Mouse (Mus musculus) lung, postnatal 0 days (tissue): ENCODE measurements at regions not wholly inside any gene's neighbourhood (a gene's known extent, or its start where the extent isn't known, plus 50 kb on each side); places are given as distances from the start of the nearest gene placed in this dataset.

Experiments used
- ATAC-seq: fragments of 200-750 bp; cut with Nextera tagmentation; 2 replicates; pipeline ENCODE4 v1.8.0; 2017; ENCODE audit warnings: moderate library complexity
- DNase-seq: peaks from one replicate; pipeline ENCODE4 v3.0.0-alpha.2; 2016; ENCODE audit warnings: low spot score
- H3K27ac ChIP-seq: fragments of 300-500 bp; sonication (generic); 2 replicates; pipeline ENCODE4 v1.5.1; 2014; ENCODE audit warnings: antibody characterized with exemption, mild to moderate bottlenecking, low read length, mixed read lengths
- H3K27me3 ChIP-seq: fragments of 300-500 bp; sonication (generic); replicated peaks from 2 replicates; pipeline ENCODE4 v1.6.1; 2014; ENCODE audit warnings: low read length, mixed read lengths; ENCODE audit not compliant: insufficient read depth
- H3K36me3 ChIP-seq: fragments of 300-500 bp; sonication (generic); 2 replicates; pipeline ENCODE4 v1.6.1; 2014; ENCODE audit warnings: low read length, mixed read lengths; ENCODE audit not compliant: insufficient read depth
- H3K4me1 ChIP-seq: fragments of 300-500 bp; sonication (generic); 2 replicates; pipeline ENCODE4 v1.6.1; 2014; ENCODE audit warnings: antibody characterized with exemption, low read depth, low read length, mixed read lengths; ENCODE audit not compliant: insufficient read depth
- H3K4me2 ChIP-seq: fragments of 300-500 bp; sonication (generic); replicated peaks from 2 replicates; pipeline ENCODE4 v1.6.1; 2014; ENCODE audit warnings: low read depth, mild to moderate bottlenecking, low read length, moderate library complexity, mixed read lengths
- H3K4me3 ChIP-seq: fragments of 300-500 bp; sonication (generic); 2 replicates; pipeline ENCODE4 v1.5.1; 2014; ENCODE audit warnings: low read depth, low read length
- H3K9ac ChIP-seq: fragments of 300-500 bp; sonication (generic); replicated peaks from 2 replicates; pipeline ENCODE4 v1.6.1; 2014; ENCODE audit warnings: low read depth, mild to moderate bottlenecking
- H3K9me3 ChIP-seq: fragments of 300-500 bp; sonication (generic); 2 replicates; pipeline ENCODE4 v1.6.1; 2016; ENCODE audit warnings: low read length, mixed read lengths
- CTCF ChIP-seq: IDR thresholded peaks from 2 replicates; pipeline ENCODE4 v1.5.1; 2016; ENCODE audit warnings: antibody characterized with exemption, mild to moderate bottlenecking
- EP300 ChIP-seq: IDR thresholded peaks from 2 replicates; pipeline ENCODE4 v1.6.1; 2016; ENCODE audit warnings: antibody characterized with exemption, mild to moderate bottlenecking, control low read depth
- WGBS: fragments of 180-500 bp; shearing (Covaris S2); extraction: QIAGEN DNeasy Blood & Tissue Kit; methylation state at CpG from one replicate; pipeline ENCODE4 v1.1.7; 2014; 5-methylcytosine and 5-hydroxymethylcytosine counted together

GRCm38 (mm10) chr16:46982910-46983600, 484.7 kb upstream of the Nectin3 start:
- no peak for DNase-seq
- Histone ChIP-seq H3K4me2 (no peak overlapping the region), H3K36me3 (no peaks in the 10 kb centered on the region), H3K4me3 (no peak overlapping the region), H3K9ac (no peak overlapping the region), H3K9me3 (no peaks in the 10 kb centered on the region), H3K27ac (no peak overlapping the region), H3K27me3 (no peaks in the 10 kb centered on the region), H3K4me1 (no peaks in the 10 kb centered on the region)
- 65% methylated on average over 6 of the region's 6 CpGs for WGBS
- no peak for ATAC-seq
- TF ChIP-seq EP300 (no peak), CTCF (no peak)

- ATAC-seq (no peak), DNase-seq (no peak)
- no peak overlapping the region for H3K9ac ChIP-seq
- H3K9me3 ChIP-seq: no peaks in the 10 kb centered on the region
- H3K4me2 ChIP-seq: no peak overlapping the region
- no peak overlapping the region for H3K4me3 ChIP-seq
- no peaks in the 10 kb centered on the region for H3K36me3 ChIP-seq
- H3K27ac ChIP-seq: no peak overlapping the region
- H3K27me3 ChIP-seq: no peaks in the 10 kb centered on the region
- no peak for TF ChIP-seq EP300
- TF ChIP-seq CTCF: no peak
- no peaks in the 10 kb centered on the region for H3K4me1 ChIP-seq
- WGBS: 74% methylated on average over 5 of the region's 5 CpGs
These were observed 484.1 kb upstream of the Nectin3 start for GRCm38 (mm10) chr16:46982272-46982909.

DNA sequence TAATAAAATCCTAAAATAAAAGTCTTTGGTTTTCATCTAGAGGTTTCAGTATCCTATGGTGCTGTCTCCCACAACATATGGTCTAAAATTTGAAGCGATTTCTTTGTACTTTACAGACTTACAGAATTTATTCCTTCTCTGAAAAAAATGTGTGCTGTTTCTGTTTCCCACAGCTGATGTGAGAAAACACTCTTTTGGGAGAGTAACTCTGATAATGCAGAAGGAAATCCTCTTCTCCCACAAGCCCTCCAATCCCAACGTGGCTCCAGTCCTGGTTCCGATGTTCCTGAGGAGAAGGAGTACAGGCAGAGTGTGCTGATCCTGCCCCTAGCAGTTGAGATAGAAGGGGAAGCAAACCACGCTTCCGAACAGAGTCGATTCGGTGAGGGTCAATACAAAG, 467.4 kb upstream of the Nectin3 start:
- DNase-seq: no peak
- H3K4me3 ChIP-seq: no peak overlapping the region
- TF ChIP-seq EP300 (no peak), CTCF (no peak)
- no peak overlapping the region for H3K4me2 ChIP-seq
- no peaks in the 10 kb centered on the region for H3K36me3 ChIP-seq
- H3K27ac ChIP-seq: no peak overlapping the region
- WGBS: 88% methylated on average over 7 of the region's 7 CpGs
- no peak for ATAC-seq
- no peaks in the 10 kb centered on the region for H3K4me1 ChIP-seq
- no peaks in the 10 kb centered on the region for H3K27me3 ChIP-seq
- H3K9ac ChIP-seq: no peak overlapping the region
- H3K9me3 ChIP-seq: no peaks in the 10 kb centered on the region

DNA sequence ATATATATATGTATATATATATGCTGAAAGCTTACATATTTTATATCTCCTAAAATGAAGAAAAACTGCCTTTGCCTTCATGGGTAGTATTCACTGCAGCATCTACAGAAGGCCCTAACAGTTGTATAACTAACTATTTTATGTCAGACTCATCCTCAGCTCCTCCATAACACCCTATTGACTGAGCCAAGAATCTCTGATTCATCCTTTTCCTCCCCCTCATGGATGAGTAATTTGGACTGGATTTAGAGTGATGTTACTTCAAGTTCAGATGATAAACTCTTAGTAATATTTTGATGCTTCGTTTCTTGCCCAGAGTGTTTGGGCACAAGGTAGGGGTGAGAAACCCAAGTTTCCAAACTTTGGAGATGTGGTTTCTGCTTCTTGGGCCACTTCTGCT, 458.7 kb upstream of the Nectin3 start:
- DNase-seq: no peak
- ATAC-seq: no peak
- 69% methylated on average over 1 of the region's 1 CpGs for WGBS
- no peaks in the 10 kb centered on the region for H3K9me3 ChIP-seq
- TF ChIP-seq EP300 (no peak), CTCF (no peak)
- no peak overlapping the region for H3K27ac ChIP-seq
- no peaks in the 10 kb centered on the region for H3K4me1 ChIP-seq
- no peak overlapping the region for H3K4me2 ChIP-seq
- H3K36me3 ChIP-seq: no peaks in the 10 kb centered on the region
- H3K4me3 ChIP-seq: no peak overlapping the region
- H3K9ac ChIP-seq: no peak overlapping the region
- H3K27me3 ChIP-seq: no peaks in the 10 kb centered on the region

DNA sequence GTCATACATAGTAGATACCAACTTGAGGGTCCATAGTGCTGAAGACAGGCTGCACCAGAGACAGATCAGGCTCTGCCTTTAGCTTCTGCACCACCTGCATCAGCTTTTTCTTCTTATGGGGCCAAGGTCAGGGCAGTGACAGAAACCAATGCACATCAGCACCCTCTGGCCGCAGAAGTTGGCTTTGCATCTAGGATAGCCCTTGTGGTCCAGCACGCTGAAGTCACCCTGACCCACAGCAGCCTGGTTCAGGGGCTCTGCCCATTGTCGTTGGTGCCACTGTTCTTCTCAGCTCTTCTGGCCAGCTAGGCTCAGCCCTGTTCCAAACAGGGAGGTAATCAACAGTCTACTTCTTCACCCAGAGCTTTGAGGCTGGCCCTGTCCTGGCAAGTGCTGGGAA, 427.7 kb upstream of the Nectin3 start:
- DNase-seq: no peak

GRCm38 (mm10) chr16:46894576-46895203, 396.4 kb upstream of the Nectin3 start:
- no peak overlapping the region for H3K27ac ChIP-seq
- TF ChIP-seq EP300 (no peak), CTCF (no peak)
- H3K4me2 ChIP-seq: no peak overlapping the region
- DNase-seq: no peak
- ATAC-seq: no peak
- no peak overlapping the region for H3K9ac ChIP-seq
- no peaks in the 10 kb centered on the region for H3K4me1 ChIP-seq
- 85% methylated on average over 2 of the region's 2 CpGs for WGBS
- H3K27me3 ChIP-seq: no peaks in the 10 kb centered on the region
- no peaks in the 10 kb centered on the region for H3K9me3 ChIP-seq
- H3K36me3 ChIP-seq: no peaks in the 10 kb centered on the region
- no peak overlapping the region for H3K4me3 ChIP-seq

More for the DNA sequence above, 427.7 kb upstream of the Nectin3 start:
- H3K4me1 ChIP-seq: no peaks in the 10 kb centered on the region
- no peak overlapping the region for H3K9ac ChIP-seq
- TF ChIP-seq EP300 (no peak), CTCF (peak; percentile 41)
- WGBS: 54% methylated on average over 3 of the region's 3 CpGs
- no peak overlapping the region for H3K4me3 ChIP-seq
- no peak overlapping the region for H3K27ac ChIP-seq
- H3K36me3 ChIP-seq: no peaks in the 10 kb centered on the region
- no peak for ATAC-seq
- H3K4me2 ChIP-seq: no peak overlapping the region
- no peaks in the 10 kb centered on the region for H3K9me3 ChIP-seq
- no peaks in the 10 kb centered on the region for H3K27me3 ChIP-seq
